Mouse (Mus musculus) ES-Bruce4 (cell line): ENCODE measurements around the gene Asrgl1. TPM values are rescaled to one million over a fixed set of nuclear protein-coding genes. Genes with fewer than 3 reads are reported as not detected.

Experiments used
- H3K27ac ChIP-seq: 2 replicates; pipeline ENCODE4 v1.5.1; 2012; ENCODE audit warnings: low read length, inconsistent platforms; ENCODE audit not compliant: insufficient read depth
- H3K27me3 ChIP-seq: 2 replicates; pipeline ENCODE4 v1.6.1; 2012; ENCODE audit warnings: mild to moderate bottlenecking, low read length, inconsistent platforms; ENCODE audit not compliant: control insufficient read depth, poor library complexity, insufficient read depth, severe bottlenecking
- H3K36me3 ChIP-seq: 2 replicates; pipeline ENCODE4 v1.6.1; 2012; ENCODE audit warnings: inconsistent platforms, mild to moderate bottlenecking, low read length, moderate library complexity; ENCODE audit not compliant: control insufficient read depth, poor library complexity, insufficient read depth, severe bottlenecking
- H3K4me1 ChIP-seq: one replicate; pipeline ENCODE4 v1.8.1; 2011; ENCODE audit warnings: low read length; ENCODE audit not compliant: control insufficient read depth, insufficient read depth
- H3K4me3 ChIP-seq: 2 replicates; pipeline ENCODE4 v1.5.1; 2011; ENCODE audit warnings: low read depth, mild to moderate bottlenecking, low read length
- H3K9ac ChIP-seq: 2 replicates; pipeline ENCODE4 v1.6.1; 2012; ENCODE audit warnings: low read depth, mild to moderate bottlenecking, inconsistent platforms; ENCODE audit not compliant: poor library complexity, severe bottlenecking
- H3K9me3 ChIP-seq: replicated peaks from 2 replicates; pipeline ENCODE4 v1.6.1; 2012; ENCODE audit warnings: mild to moderate bottlenecking, low read length, inconsistent platforms; ENCODE audit not compliant: control insufficient read depth, poor library complexity, insufficient read depth, severe bottlenecking
- CTCF ChIP-seq: IDR thresholded peaks from one replicate; pipeline ENCODE4 v1.8.1; 2011; ENCODE audit warnings: low read depth, low read length
- EP300 ChIP-seq: IDR thresholded peaks from 2 replicates; pipeline ENCODE4 v1.6.1; 2011; ENCODE audit warnings: low read depth, low read length; ENCODE audit not compliant: insufficient read depth
- POLR2A ChIP-seq: IDR thresholded peaks from one replicate; pipeline ENCODE4 v1.8.1; 2011; ENCODE audit warnings: low read length; ENCODE audit not compliant: insufficient read depth
- polyA plus RNA-seq: library from polyadenylated mRNA; stranded (reverse); fragments of >200 nt; gene quantifications from 2 replicates; pipeline ENCODE4 v1.2.4, GENCODE M21; 2011; ENCODE audit warnings: low read depth; ENCODE audit not compliant: missing spikeins, insufficient read depth, insufficient read length

The Asrgl1 gene
- polyA plus RNA-seq, 1 experiment = 23.3 TPM

DNA sequence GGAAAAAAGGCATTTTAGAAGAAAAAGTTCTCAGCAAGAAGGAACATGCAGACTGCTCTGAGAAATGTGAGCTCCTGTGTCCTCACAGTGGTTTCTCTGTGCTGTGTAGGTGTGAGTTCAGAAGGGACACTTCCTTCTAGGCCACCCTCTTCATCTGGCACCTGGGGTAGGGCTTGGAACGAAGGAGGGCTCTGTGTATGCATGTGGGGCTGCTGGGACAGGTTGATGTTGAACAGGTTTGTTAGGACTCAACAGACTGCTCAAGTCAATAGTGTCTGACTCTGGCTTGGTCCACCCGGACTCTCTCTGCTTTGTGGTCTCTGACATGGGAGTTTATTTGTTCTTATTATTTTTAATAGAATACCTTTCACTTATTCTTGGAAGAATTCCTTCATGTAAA, 65.1 kb downstream of the Asrgl1 start:
- Histone ChIP-seq H3K9ac (no peak overlapping the region), H3K9me3 (no peaks in the 10 kb centered on the region), H3K27ac (no peak overlapping the region), H3K27me3 (no peaks in the 10 kb centered on the region), H3K4me1 (no peaks in the 10 kb centered on the region), H3K36me3 (no peaks in the 10 kb centered on the region), H3K4me3 (no peak overlapping the region)
- TF ChIP-seq CTCF (no peak), POLR2A (no peak), EP300 (no peak)

GRCm38 (mm10) chr19:9069687-9070307, 65.6 kb downstream of the Asrgl1 start:
- no peak overlapping the region for H3K27ac ChIP-seq
- H3K4me3 ChIP-seq = no peak overlapping the region
- H3K9me3 ChIP-seq = no peaks in the 10 kb centered on the region
- no peaks in the 10 kb centered on the region for H3K36me3 ChIP-seq
- no peaks in the 10 kb centered on the region for H3K27me3 ChIP-seq
- H3K4me1 ChIP-seq = no peaks in the 10 kb centered on the region
- H3K9ac ChIP-seq = no peak overlapping the region
- TF ChIP-seq CTCF = no peak
- TF ChIP-seq EP300 = no peak
- no peak for TF ChIP-seq POLR2A

DNA sequence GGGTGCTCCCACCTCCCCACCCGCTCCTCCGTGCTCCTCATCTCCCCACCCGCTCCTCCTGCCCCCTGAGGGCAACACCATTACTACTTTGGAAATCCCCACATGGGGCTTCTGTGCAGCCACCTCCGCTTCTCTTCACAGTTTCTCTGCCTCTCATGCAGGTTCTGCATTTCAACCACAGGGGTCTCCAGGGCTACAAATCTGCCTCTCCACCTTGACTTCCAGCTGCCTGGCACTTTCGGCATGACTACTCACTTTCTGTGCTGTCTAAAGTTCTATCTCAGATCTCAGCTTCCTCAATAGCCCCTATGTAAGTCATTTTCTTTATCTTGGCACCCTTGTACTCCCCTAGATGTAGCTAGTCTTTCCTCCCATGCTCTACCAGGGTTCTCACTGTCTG, 68.1 kb downstream of the Asrgl1 start:
- no peak overlapping the region for H3K27ac ChIP-seq
- H3K36me3 ChIP-seq = no peaks in the 10 kb centered on the region
- H3K9me3 ChIP-seq = no peaks in the 10 kb centered on the region
- no peaks in the 10 kb centered on the region for H3K27me3 ChIP-seq
- H3K9ac ChIP-seq = no peak overlapping the region
- H3K4me1 ChIP-seq = no peaks in the 10 kb centered on the region
- H3K4me3 ChIP-seq = no peak overlapping the region
- TF ChIP-seq POLR2A = no peak
- TF ChIP-seq CTCF = no peak
- no peak for TF ChIP-seq EP300

GRCm38 (mm10) chr19:9065621-9066561, 69.5 kb downstream of the Asrgl1 start:
- no peak for TF ChIP-seq POLR2A
- TF ChIP-seq CTCF = no peak
- no peak for TF ChIP-seq EP300
- Histone ChIP-seq H3K9ac (no peak overlapping the region), H3K27ac (no peak overlapping the region)

DNA sequence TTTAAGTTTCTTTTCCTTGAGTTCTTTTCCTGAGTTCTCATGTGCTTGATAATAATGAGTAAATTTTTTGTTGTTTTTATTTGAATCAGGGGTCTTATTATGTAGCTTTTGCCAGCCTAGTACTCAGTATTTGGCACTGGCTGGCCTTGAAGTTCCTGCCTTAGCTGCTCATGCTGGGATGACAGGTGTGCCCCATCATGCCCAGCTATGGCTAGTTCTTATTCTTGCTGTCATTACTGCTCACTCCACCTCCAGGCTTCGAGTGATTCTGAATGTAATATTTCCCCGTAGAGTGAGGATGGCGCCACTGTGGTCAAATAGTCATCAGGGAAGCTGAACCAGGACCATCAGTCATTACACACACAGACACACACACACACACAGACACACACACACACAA, 71.6 kb downstream of the Asrgl1 start:
- H3K9ac ChIP-seq = no peak overlapping the region
- TF ChIP-seq EP300 (no peak), CTCF (no peak), POLR2A (no peak)
- no peaks in the 10 kb centered on the region for H3K9me3 ChIP-seq
- no peak overlapping the region for H3K27ac ChIP-seq
- H3K4me1 ChIP-seq = no peaks in the 10 kb centered on the region
- H3K27me3 ChIP-seq = no peaks in the 10 kb centered on the region
- no peaks in the 10 kb centered on the region for H3K36me3 ChIP-seq
- H3K4me3 ChIP-seq = no peak overlapping the region

More at GRCm38 (mm10) chr19:9065621-9066561, 69.5 kb downstream of the Asrgl1 start:
- H3K4me1 ChIP-seq = no peaks in the 10 kb centered on the region
- no peaks in the 10 kb centered on the region for H3K9me3 ChIP-seq
- H3K27me3 ChIP-seq = no peaks in the 10 kb centered on the region
- H3K36me3 ChIP-seq = no peaks in the 10 kb centered on the region
- no peak overlapping the region for H3K4me3 ChIP-seq

GRCm38 (mm10) chr19:9062822-9063221, 72.6 kb downstream of the Asrgl1 start:
- Histone ChIP-seq H3K27ac (no peak overlapping the region), H3K9ac (no peak overlapping the region), H3K9me3 (no peaks in the 10 kb centered on the region), H3K4me1 (no peaks in the 10 kb centered on the region), H3K4me3 (no peak overlapping the region), H3K27me3 (no peaks in the 10 kb centered on the region), H3K36me3 (no peaks in the 10 kb centered on the region)
- TF ChIP-seq EP300 (no peak), POLR2A (no peak), CTCF (no peak)
